Mouse (Mus musculus): ENCODE measurements around the gene Scd4. TPM values are rescaled to one million over a fixed set of nuclear protein-coding genes. Genes with fewer than 3 reads are reported as not detected.
"Not testable (repeated sequence)": the region's sequence is repeated elsewhere in the genome, so short reads cannot be mapped to it uniquely, and the experiment has no call there.

The Scd4 gene
- total RNA-seq, 2 experiments from 2014 or later = 13.1 to 14.0 TPM

DNA sequence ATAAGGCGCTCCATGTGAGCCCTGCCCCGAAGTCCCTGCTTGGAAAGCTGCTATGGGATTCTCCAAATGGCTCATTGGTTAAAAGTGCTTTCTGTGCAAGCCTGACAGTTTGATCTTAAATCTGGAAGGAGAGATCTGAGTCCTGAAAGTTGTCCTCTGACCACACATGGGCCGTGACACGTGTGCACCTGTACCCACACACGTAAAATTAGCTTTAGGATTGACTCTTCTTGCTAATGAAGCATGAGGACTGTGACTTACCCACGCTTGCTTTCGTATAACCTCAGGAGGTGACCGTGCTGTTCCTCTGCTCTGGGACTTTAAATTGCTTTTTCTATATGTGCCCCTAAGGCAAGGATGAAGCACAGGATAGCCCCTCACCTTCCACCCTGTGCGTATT is 33.8 kb upstream of the Scd4 start:
- no peak for DNase-seq
- intact Hi-C loops (cut with DNase I) = no loop called here

GRCm38 (mm10) chr19:44299902-44300301 is 33.0 kb upstream of the Scd4 start:
- intact Hi-C loops (cut with DNase I) = no loop called here
- DNase-seq = no peak

- intact Hi-C loops (cut with DNase I) = no loop called here
- DNase-seq = no peak
Observed at GRCm38 (mm10) chr19:44300520-44300919, 32.4 kb upstream of the Scd4 start.

DNA sequence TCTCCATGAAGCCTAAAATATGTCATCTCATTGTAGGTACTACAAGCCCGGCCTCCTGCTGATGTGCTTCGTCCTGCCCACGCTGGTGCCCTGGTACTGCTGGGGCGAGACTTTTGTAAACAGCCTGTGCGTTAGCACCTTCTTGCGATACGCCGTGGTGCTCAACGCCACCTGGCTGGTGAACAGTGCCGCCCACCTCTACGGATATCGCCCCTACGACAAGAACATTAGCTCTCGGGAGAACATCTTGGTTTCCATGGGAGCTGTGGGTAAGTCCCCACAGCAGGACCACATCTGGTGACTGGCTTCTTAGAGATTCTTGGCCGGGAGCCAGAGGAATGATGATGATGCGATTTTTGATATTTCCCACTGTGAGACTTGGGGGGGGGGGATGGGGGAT is 31.7 kb upstream of the Scd4 start:
- intact Hi-C loops (cut with DNase I) = no loop called here
- DNase-seq = no peak

DNA sequence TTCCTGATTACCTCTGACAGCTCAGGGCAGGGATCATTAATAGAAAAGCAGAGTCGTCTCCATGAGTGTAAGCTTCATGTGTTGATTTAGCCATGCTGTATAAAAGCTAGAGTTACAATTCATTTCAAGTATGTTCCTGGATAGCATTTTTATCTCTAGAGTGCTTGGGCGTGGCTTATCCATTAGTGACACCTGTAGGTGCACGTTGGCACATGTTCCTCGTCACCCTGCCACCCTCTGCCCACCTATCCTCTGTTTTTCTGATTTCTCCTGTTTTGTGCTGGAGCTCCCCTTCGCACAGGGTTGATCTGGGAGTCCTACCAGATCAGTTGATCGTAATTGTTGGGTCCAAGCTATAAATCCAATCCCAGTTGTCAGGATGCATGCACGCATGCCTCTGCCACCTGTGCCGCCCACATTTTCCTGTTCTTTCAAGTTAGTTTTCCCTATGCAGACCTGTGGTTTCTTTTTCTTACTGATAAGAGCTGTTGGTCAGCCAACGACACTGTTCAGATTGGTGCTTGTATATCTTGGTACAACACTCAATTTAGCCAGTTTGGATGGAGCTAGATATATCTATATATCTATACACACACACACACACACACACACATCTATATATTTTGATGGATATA is 31.1 kb upstream of the Scd4 start:
- DNase-seq = no peak
- intact Hi-C loops (cut with DNase I) = no loop called here

DNA sequence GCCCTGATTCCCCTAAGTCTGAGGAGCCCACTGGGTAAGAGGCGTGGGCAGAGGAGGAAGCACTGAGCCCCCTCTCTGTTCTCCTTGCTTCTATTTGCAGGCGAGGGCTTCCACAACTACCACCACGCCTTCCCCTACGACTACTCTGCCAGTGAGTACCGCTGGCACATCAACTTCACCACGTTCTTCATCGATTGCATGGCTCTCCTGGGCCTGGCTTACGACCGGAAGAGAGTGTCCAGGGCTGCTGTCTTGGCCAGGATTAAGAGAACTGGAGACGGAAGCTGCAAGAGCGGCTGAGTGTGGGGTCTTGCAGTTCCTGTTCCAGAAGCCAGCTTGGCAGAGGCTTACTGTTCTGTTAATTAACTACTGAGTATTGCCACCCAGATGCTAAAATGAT is 30.0 kb upstream of the Scd4 start:
- intact Hi-C loops (cut with DNase I) = no loop called here
- DNase-seq = no peak

- no peak for DNase-seq
- intact Hi-C loops (cut with DNase I) = no loop called here
Observed at GRCm38 (mm10) chr19:44303502-44303901, 29.4 kb upstream of the Scd4 start.

GRCm38 (mm10) chr19:44304419-44304818 is 28.5 kb upstream of the Scd4 start:
- DNase-seq = no peak
- intact Hi-C loops (cut with DNase I) = no loop called here

DNA sequence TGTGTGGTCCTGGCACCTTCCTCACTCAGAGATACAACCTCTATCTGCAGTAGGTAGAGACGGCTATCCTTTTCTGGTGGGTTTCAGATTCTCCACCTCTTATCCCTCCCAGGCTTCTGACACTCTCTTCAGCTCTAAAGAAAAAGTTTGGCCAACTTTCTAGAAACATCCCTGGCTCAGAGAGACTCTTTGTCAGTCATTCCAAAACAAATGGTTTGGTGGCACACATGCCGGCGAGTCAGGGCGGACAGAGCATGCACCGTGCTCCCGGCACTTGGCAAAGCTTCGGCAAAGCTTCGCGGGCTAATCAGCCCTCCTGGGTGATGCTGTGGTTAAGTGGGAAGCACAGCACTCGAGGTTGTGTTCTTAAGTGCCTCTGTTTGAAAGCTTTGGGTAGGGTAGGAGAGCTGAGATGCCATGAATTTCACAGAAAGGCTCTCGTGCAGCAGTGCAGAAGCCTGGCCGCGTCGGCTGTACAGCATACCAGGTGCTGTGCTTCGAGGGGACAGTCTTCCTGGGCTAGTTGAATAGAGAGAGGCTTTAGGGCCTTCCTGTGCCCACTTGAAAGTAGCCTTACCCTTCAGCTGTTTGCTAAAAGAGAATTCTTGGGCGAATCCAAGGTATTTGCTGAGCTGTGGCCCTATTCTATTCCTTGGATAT is 27.9 kb upstream of the Scd4 start:
- intact Hi-C loops (cut with DNase I) = no loop called here

GRCm38 (mm10) chr19:44305701-44306100 is 27.2 kb upstream of the Scd4 start:
- no peak for DNase-seq
- intact Hi-C loops (cut with DNase I) = no loop called here

More for the DNA sequence above, 27.9 kb upstream of the Scd4 start:
- no peak for DNase-seq

DNA sequence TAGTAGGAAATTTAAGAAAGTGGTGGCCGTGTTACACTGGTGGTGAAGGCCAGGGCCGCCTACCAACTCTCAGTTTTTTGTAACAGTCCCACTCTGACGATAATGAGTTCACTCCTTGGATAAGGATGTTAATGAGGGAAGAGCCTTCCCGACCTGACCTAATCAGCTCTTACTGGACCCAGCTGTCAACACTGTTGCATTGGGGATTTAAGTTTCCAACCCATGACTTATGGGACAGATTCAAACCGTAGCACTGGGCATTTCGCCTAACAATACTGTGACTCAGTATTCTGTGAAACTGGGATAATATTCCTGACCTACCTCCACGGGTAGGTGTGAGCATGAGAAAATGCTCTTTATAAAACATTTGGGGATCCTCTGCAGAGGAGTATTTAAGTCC is 26.7 kb upstream of the Scd4 start:
- DNase-seq = no peak
- intact Hi-C loops (cut with DNase I) = no loop called here

- intact Hi-C loops (cut with DNase I) = no loop called here
- DNase-seq = no peak
Observed at GRCm38 (mm10) chr19:44307101-44307914, 25.6 kb upstream of the Scd4 start.

DNA sequence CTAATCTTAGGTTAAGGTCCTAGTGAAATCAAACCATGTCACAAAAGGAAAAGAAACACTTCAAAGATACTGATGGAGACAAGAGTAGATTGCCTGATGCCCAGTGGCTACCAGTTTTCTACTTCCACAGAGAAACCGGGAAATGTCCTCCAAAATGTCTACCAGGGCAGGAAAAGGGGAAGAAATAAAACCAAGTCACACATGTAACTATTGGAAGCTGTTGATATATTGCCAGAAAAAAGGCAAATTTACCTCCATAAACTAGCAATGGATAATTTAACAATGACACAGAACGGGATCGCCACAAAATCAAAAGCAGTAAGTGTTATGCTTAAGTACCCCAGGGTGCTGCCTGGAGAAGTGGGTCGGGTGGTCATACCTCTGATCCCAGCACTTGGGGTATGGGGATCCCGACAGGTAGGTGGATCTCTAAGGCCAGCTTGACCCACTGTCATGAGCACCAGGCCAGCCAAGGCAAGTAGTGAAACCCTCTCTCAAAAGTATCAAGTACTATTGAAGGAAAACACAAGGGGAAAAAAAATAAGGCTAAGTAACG is 24.9 kb upstream of the Scd4 start:
- DNase-seq = no peak
- intact Hi-C loops (cut with DNase I) = no loop called here

DNA sequence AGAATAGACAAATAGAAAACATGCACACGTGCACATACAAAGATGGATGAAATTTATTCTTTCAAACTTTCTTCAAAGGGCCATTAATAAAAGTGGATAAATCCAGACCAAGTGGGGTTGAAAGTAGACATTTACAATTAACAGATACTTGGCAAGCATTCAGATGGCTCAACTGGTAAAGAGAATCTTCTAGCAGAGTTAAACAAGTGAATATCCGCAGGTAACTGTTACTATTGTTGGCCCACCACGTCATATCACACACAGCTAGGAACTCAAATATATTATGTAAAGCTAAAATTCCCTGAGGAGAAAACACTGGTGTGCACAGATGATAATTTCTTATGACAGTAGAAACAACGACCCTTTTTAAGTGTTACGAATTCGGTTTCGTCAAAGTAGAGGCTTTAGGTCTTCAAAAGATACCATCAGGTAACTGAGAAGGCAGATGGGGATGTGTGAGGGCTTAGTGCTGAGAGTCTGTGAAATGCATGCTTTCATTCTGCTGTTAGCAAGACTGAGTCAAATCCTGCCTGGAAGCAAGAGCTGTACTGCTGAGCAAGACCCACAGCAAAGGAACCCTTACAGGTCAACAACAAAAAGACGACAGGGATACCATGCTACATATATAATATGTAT is 24.2 kb upstream of the Scd4 start:
- intact Hi-C loops (cut with DNase I) = no loop called here
- DNase-seq = no peak

- intact Hi-C loops (cut with DNase I) = no loop called here
- DNase-seq = no peak
Observed at GRCm38 (mm10) chr19:44309351-44310154, 23.3 kb upstream of the Scd4 start.

- DNase-seq; intact Hi-C loops (cut with DNase I): not testable (repeated sequence)
Observed at GRCm38 (mm10) chr19:44310155-44310575, 22.7 kb upstream of the Scd4 start.

DNA sequence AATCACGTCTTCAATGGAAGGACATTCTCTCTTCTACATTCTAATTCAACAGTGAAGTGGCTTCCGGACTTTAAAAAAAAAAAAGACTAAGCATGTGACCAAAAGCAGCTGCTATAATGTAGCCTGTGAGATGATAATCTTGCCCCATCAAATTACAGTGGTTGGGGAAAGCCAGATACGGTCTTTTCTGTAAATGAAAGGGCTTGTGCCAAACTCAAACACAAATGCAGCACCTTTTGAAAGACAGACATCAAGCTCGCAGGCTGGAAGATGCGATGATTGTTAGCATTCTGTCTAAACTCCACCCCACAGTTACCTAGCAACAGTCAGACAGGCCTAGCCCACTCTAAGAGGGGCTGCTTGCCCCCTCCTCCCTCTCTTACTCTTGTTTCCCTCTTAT is 22.1 kb upstream of the Scd4 start:
- intact Hi-C loops (cut with DNase I) = no loop called here
- DNase-seq = no peak

- DNase-seq = no peak
- intact Hi-C loops (cut with DNase I) = no loop called here
Observed at GRCm38 (mm10) chr19:44311306-44312006, 21.4 kb upstream of the Scd4 start.

- intact Hi-C loops (cut with DNase I) = no loop called here
- no peak for DNase-seq
Observed at GRCm38 (mm10) chr19:44312007-44312360, 20.9 kb upstream of the Scd4 start.

- DNase-seq = no peak
- intact Hi-C loops (cut with DNase I) = no loop called here
Observed at GRCm38 (mm10) chr19:44313066-44313465, 19.8 kb upstream of the Scd4 start.
